Mouse (Mus musculus) liver, embryonic 12.5 days (tissue): ENCODE results near the gene Tmem178b. TPM values are rescaled to one million over a fixed set of nuclear protein-coding genes. Genes with fewer than 3 reads are reported as not detected.

Experiments used
- ATAC-seq: fragments of 200-750 bp; cut with Nextera tagmentation; 2 replicates; pipeline ENCODE4 v1.8.0; 2017; ENCODE audit warnings: moderate number of reproducible peaks, mild to moderate bottlenecking, moderate library complexity
- H3K27ac ChIP-seq: fragments of 300-500 bp; sonication (generic); 2 replicates; pipeline ENCODE4 v1.5.1; 2016; ENCODE audit warnings: mild to moderate bottlenecking
- H3K27me3 ChIP-seq: fragments of 300-500 bp; sonication (generic); replicated peaks from 2 replicates; pipeline ENCODE4 v1.6.1; 2016; ENCODE audit warnings: mild to moderate bottlenecking, moderate library complexity
- H3K36me3 ChIP-seq: fragments of 300-500 bp; sonication (generic); 2 replicates; pipeline ENCODE4 v1.6.1; 2016; ENCODE audit warnings: mild to moderate bottlenecking, moderate library complexity
- H3K4me1 ChIP-seq: fragments of 300-500 bp; sonication (generic); 2 replicates; pipeline ENCODE4 v1.6.1; 2016
- H3K4me2 ChIP-seq: fragments of 300-500 bp; sonication (generic); 2 replicates; pipeline ENCODE4 v1.6.1; 2016; ENCODE audit warnings: mild to moderate bottlenecking, moderate library complexity
- H3K4me3 ChIP-seq: fragments of 300-500 bp; sonication (generic); 2 replicates; pipeline ENCODE4 v1.5.1; 2016; ENCODE audit warnings: mild to moderate bottlenecking, moderate library complexity
- H3K9ac ChIP-seq: fragments of 300-500 bp; sonication (generic); 2 replicates; pipeline ENCODE4 v1.6.1; 2016; ENCODE audit warnings: mild to moderate bottlenecking, moderate library complexity
- H3K9me3 ChIP-seq: fragments of 300-500 bp; sonication (generic); replicated peaks from 2 replicates; pipeline ENCODE4 v1.6.1; 2016; ENCODE audit warnings: mild to moderate bottlenecking, moderate library complexity
- WGBS: fragments of 180-500 bp; shearing (Covaris S2); methylation state at CpG from one replicate; pipeline ENCODE4 v1.1.7; 2016; ENCODE audit not compliant: insufficient replicate concordance; 5-methylcytosine and 5-hydroxymethylcytosine counted together
- polyA plus RNA-seq: library from polyadenylated mRNA; unstranded; fragments of >200 nt; fragmentation: Nextera tagmentation; extraction: Ambion mirVana; gene quantifications from 2 replicates; pipeline ENCODE4 v1.2.1, GENCODE M21; 2016

Gene Tmem178b
- not detected in 2 replicates for polyA plus RNA-seq

GRCm38 (mm10) chr6:39872901-39873591 lies at the start of gene Tmem178b:
Tmem178b (plus strand) TSS chr6:39873271.
- Histone ChIP-seq H3K27me3 (peaks cover 78% of the 10 kb centered on the region), H3K4me2 (peak within 1 kb of the TSS; percentile 63), H3K4me3 (peak within 1 kb of the TSS; percentile 37), H3K9me3 (no peaks in the 10 kb centered on the region), H3K4me1 (0 out of 2 replicates have a peak, but pooled peaks cover 9% of the 10 kb centered on the region), H3K27ac (no peak within 1 kb of the TSS), H3K36me3 (no peaks in the 10 kb centered on the region), H3K9ac (no peak within 1 kb of the TSS)
- 2% methylated on average over 62 of the region's 63 CpGs for WGBS
- ATAC-seq: no peak

DNA sequence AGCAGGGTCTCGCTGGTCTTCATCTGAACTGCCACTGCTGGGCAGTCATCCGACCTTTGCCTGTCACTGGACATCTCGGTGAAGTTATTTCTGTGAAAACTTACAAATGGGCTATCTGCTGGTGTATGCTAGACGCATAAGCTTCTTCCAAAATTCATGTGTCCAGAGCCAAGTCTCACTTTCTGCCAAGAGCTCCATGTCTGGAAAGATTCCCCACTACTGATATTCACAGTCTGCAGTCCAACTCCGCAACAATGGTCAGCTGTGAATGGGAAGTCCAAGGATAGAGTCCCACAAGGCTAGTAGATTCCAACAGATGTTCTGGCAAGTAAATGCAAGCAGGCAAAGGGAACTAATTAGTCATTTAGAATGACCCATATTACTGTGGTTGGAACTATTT lies 44.3 kb upstream of the Tmem178b start:
- 70% methylated on average over 5 of the region's 5 CpGs for WGBS
- Histone ChIP-seq H3K4me2 (no peak overlapping the region), H3K9me3 (no peaks in the 10 kb centered on the region), H3K27me3 (no peaks in the 10 kb centered on the region), H3K27ac (no peak overlapping the region), H3K4me1 (no peaks in the 10 kb centered on the region), H3K36me3 (no peaks in the 10 kb centered on the region), H3K9ac (no peak overlapping the region), H3K4me3 (no peak overlapping the region)
- ATAC-seq: no peak

DNA sequence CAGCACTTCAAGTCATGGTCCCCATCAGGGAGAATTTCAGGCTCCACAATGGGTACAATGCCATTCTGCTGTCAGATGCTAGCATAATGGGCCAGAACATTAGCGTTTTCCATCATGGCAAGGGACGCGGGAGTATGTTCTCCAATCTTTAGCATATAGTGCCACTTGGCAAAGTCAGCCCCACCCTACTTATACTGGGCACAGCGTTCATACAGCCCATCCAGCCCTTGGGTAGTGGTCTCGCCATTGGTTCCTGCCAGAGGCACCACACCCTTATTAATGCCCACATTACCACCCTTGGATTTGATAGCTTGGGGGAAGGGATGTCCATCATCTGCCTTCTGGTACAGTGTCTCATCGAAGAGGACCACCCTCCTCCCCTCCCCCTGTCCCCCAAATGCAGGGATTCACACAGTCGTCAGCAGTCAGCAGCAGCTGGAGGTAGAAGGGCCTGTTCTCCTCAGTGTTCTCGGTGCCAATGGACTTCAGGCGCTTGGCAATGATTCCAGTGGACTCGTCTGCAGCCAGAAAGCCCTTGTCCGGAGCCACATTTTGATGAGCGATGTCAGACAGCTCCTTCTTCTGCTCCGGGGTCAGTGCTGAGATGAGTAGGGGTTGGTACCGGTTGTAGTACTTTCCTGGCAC lies 29.3 kb upstream of the Tmem178b start:
- H3K9me3 ChIP-seq: no peaks in the 10 kb centered on the region
- H3K4me3 ChIP-seq: no peak overlapping the region
- H3K27me3 ChIP-seq: no peaks in the 10 kb centered on the region
- H3K4me1 ChIP-seq: no peaks in the 10 kb centered on the region
- no peak overlapping the region for H3K27ac ChIP-seq
- WGBS: 74% methylated on average over 14 of the region's 14 CpGs
- no peak overlapping the region for H3K9ac ChIP-seq
- no peak overlapping the region for H3K4me2 ChIP-seq
- no peaks in the 10 kb centered on the region for H3K36me3 ChIP-seq
- no peak for ATAC-seq

- Histone ChIP-seq H3K27me3 (no peaks in the 10 kb centered on the region), H3K4me3 (no peak overlapping the region), H3K27ac (no peak overlapping the region), H3K4me2 (no peak overlapping the region), H3K4me1 (no peaks in the 10 kb centered on the region), H3K9ac (no peak overlapping the region), H3K9me3 (no peaks in the 10 kb centered on the region), H3K36me3 (no peaks in the 10 kb centered on the region)
- ATAC-seq: no peak
- WGBS: 58% methylated on average over 2 of the region's 2 CpGs
Observed at GRCm38 (mm10) chr6:39847538-39847937, 25.5 kb upstream of the Tmem178b start.

DNA sequence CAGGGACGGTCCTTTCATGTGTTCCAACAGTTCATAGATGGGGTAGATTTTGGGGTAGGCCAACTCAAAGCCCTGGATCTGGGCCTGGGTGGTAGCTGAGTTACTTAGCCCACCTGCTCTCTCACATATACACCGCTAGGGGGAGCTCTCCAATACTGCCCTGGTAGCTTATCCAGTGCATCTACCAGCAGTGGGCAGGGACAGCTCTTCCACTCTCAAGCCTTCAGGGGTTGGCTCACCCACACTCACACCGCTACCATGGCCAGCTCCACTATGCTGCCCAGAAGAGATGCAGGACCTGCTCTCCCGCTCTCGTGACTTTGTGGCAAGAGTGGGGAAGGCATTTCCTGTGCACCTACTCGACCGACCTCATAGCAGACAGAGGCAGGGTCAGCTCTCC lies 24.3 kb upstream of the Tmem178b start:
- no peak for ATAC-seq
- Histone ChIP-seq H3K27me3 (no peaks in the 10 kb centered on the region), H3K9ac (no peak overlapping the region), H3K4me1 (no peaks in the 10 kb centered on the region), H3K36me3 (no peaks in the 10 kb centered on the region), H3K9me3 (no peaks in the 10 kb centered on the region), H3K4me2 (no peak overlapping the region), H3K4me3 (no peak overlapping the region), H3K27ac (no peak overlapping the region)
- WGBS: 27% methylated on average over 7 of the region's 7 CpGs

DNA sequence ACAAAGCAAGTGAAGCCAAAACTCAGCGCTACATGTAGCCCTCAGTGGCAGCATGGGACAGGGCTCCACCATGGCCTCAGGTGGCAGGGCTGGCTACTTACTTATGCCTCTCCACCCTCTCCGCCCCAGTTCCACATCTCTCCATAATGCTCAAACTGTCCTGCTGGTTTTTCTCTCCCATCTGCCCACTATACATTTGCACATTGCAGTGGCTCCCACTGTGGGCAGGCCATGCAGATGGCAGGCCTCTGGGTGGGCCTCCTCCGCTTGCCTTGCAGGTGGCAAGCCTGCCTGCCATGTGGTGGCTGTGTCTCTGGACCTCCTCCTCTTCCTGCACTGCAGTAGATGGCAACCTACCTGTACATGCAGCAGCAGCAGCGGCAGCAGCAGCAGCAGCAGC lies 23.4 kb upstream of the Tmem178b start:
- Histone ChIP-seq H3K9me3 (no peaks in the 10 kb centered on the region), H3K9ac (no peak overlapping the region), H3K27ac (no peak overlapping the region), H3K4me1 (no peaks in the 10 kb centered on the region), H3K4me3 (no peak overlapping the region), H3K4me2 (no peak overlapping the region), H3K36me3 (no peaks in the 10 kb centered on the region), H3K27me3 (no peaks in the 10 kb centered on the region)
- no peak for ATAC-seq
- 71% methylated on average over 4 of the region's 4 CpGs for WGBS

- no peak overlapping the region for H3K9ac ChIP-seq
- peak overlapping the region; percentile 26; the same call in 1 of the 2 replicates for H3K4me3 ChIP-seq
- H3K4me2 ChIP-seq: peak overlapping the region; percentile 63
- H3K9me3 ChIP-seq: no peaks in the 10 kb centered on the region
- no peak for ATAC-seq
- no peaks in the 10 kb centered on the region for H3K36me3 ChIP-seq
- 0 out of 2 replicates have a peak, but pooled peaks cover 9% of the 10 kb centered on the region for H3K4me1 ChIP-seq
- H3K27me3 ChIP-seq: peaks cover 82% of the 10 kb centered on the region
- WGBS: 1% methylated on average over 28 of the region's 28 CpGs
- no peak overlapping the region for H3K27ac ChIP-seq
Observed at GRCm38 (mm10) chr6:39870271-39871135, 2.6 kb upstream of the Tmem178b start.

GRCm38 (mm10) chr6:39871381-39872305 lies 1.4 kb upstream of the Tmem178b start:
- peak overlapping the region; percentile 63 for H3K4me2 ChIP-seq
- no peaks in the 10 kb centered on the region for H3K36me3 ChIP-seq
- no peak overlapping the region for H3K9ac ChIP-seq
- peak overlapping the region; percentile 37 for H3K4me3 ChIP-seq
- WGBS: 2% methylated on average over 68 of the region's 71 CpGs
- 0 out of 2 replicates have a peak, but pooled peaks have one; percentile 27 for ATAC-seq
- H3K27me3 ChIP-seq: peaks cover 86% of the 10 kb centered on the region
- H3K27ac ChIP-seq: no peak overlapping the region
- 0 out of 2 replicates have a peak, but pooled peaks cover 9% of the 10 kb centered on the region for H3K4me1 ChIP-seq
- no peaks in the 10 kb centered on the region for H3K9me3 ChIP-seq

- Histone ChIP-seq H3K27me3 (peaks cover 83% of the 10 kb centered on the region), H3K4me3 (peak overlapping the region; percentile 37), H3K4me1 (0 out of 2 replicates have a peak, but pooled peaks cover 9% of the 10 kb centered on the region), H3K9ac (no peak overlapping the region), H3K4me2 (peak overlapping the region; percentile 63), H3K36me3 (no peaks in the 10 kb centered on the region), H3K9me3 (no peaks in the 10 kb centered on the region), H3K27ac (no peak overlapping the region)
- WGBS: 1% methylated on average over 39 of the region's 39 CpGs
- ATAC-seq: no peak
Observed at GRCm38 (mm10) chr6:39872306-39872900, 668 bp upstream of the Tmem178b start.

GRCm38 (mm10) chr6:39875186-39875585 lies 2.1 kb downstream of the Tmem178b start:
- 0 out of 2 replicates have a peak, but pooled peaks cover 9% of the 10 kb centered on the region for H3K4me1 ChIP-seq
- no peak overlapping the region for H3K27ac ChIP-seq
- no peak overlapping the region for H3K4me2 ChIP-seq
- 46% methylated on average over 4 of the region's 4 CpGs for WGBS
- H3K36me3 ChIP-seq: no peaks in the 10 kb centered on the region
- no peak for ATAC-seq
- H3K9ac ChIP-seq: no peak overlapping the region
- no peaks in the 10 kb centered on the region for H3K9me3 ChIP-seq
- no peak overlapping the region for H3K4me3 ChIP-seq
- H3K27me3 ChIP-seq: peaks cover 57% of the 10 kb centered on the region

GRCm38 (mm10) chr6:39876444-39876843 lies 3.4 kb downstream of the Tmem178b start:
- H3K9ac ChIP-seq: no peak overlapping the region
- no peak overlapping the region for H3K4me3 ChIP-seq
- WGBS: 52% methylated on average over 3 of the region's 3 CpGs
- no peaks in the 10 kb centered on the region for H3K9me3 ChIP-seq
- ATAC-seq: no peak
- H3K4me2 ChIP-seq: no peak overlapping the region
- no peak overlapping the region for H3K27ac ChIP-seq
- peaks cover 45% of the 10 kb centered on the region for H3K27me3 ChIP-seq
- H3K4me1 ChIP-seq: 0 out of 2 replicates have a peak, but pooled peaks cover 9% of the 10 kb centered on the region
- no peaks in the 10 kb centered on the region for H3K36me3 ChIP-seq
